Mouse (Mus musculus): ENCODE data around the gene Ctnnb1.

DNA sequence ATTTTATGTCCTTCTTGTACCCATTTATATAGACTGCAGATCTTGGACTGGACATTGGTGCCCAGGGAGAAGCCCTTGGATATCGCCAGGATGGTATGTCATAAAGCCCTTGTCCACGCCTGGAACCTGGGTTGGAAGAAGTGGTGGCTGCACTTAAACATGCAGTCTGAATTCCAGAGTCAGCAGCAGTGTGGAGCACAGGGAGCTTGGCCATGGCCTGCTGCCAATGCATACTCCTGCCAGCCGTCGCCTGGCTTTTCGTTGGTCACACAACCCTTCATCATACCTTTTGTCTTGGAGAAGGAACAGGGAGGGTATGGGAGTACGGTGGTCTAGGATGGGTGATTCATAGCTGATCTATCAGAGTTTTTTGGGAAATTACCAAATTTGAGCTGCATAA lies 29.5 kb downstream of the Ctnnb1 start:
- TF ChIP-seq GATA1 (IDR thresholded peaks at IDR 0.05; ENCODE audit: borderline replicate concordance, low read length) (no peak), FLI1 (IDR thresholded peaks at IDR 0.05; ENCODE audit: low read length) (no peak)

Measured in megakaryocyte, embryonic 14.5 days (primary cell).